Mouse (Mus musculus): Measurements from ENCODE around the gene Gm28539. TPM values are rescaled to one million over a fixed set of nuclear protein-coding genes. Genes with fewer than 3 reads are reported as not detected.

The Gm28539 gene
- 1 to 10 TPM in 2 of 4 experiments, under 1 TPM in 1, not detected in 1; 0.14 to 4.6 (median 2.0) TPM for total RNA-seq (2022)

DNA sequence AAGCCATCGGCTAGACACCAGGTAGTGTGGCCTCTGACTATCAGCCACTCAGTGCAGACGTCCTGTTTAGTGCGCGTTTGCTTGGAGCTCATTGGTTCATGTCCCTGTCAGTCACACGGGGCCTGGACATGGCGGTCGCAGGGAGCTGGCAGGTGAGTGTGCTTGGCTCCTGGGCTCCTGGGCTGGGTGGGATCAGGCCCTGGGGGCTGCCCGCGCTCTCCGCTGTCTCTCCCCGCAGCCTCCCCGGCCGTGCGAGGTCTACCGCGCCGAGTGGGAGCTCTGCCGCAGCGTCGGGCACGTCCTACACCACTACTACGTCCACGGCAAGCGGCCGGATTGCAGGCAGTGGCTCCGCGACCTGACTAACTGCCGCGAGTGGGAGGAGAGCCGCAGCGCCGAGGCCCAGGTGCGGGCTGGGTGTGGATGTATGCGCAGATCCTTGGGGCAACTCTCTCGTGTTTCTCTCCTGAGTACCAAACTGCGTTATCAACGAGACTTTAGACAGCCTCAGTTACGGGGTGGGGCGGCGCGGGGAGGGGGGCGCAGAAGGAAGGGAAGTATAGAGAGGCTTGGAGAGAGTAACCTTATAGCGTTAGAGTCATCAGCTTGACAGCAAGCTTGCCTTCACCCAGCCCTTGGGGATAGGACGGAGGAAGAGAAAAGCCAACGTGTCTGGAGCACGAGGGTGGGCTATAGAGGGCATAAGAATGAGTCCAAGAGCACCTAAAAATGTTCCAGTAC is at the start of gene Gm28539, which contains the start of gene 2510002D24Rik:
Gene Gm28539, plus strand, starts transcription at position 117 of the 741 bp plus-strand sequence.
Gene 2510002D24Rik, plus strand, starts transcription at position 111 of the 741 bp plus-strand sequence.
- peak; percentile 96 for DNase-seq (ENCODE audit: low spot score)

GRCm38 (mm10) chr16:18786652-18787051 is 49.7 kb upstream of the Gm28539 start:
- no peak for DNase-seq (ENCODE audit: low spot score)

GRCm38 (mm10) chr16:18788627-18789406 is 47.6 kb upstream of the Gm28539 start:
- DNase-seq (ENCODE audit: low spot score): no peak

GRCm38 (mm10) chr16:18795223-18795899 is 41.0 kb upstream of the Gm28539 start:
- no peak for DNase-seq (ENCODE audit: low spot score)

GRCm38 (mm10) chr16:18796645-18797044 is 39.7 kb upstream of the Gm28539 start:
- DNase-seq (ENCODE audit: low spot score): no peak

DNA sequence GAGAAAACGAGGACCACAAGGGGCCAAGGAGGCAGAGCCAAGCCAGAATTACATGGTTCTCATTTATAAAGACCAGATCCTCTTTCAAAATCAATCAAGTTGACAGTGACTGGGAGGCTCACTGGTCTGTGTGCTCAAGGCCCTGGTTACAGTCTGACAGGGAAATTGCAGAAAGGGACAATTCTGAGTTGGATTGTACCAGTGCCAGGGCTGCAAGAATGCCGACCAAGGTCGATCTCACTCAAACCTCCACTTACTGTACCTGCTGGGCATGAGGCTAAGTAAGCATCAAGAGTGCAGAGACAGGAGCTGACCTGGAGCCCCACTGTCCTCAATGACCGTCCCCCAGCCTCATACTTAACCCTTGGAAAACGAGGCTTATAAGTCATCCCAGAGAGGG is 38.2 kb upstream of the Gm28539 start:
- no peak for DNase-seq (ENCODE audit: low spot score)

DNA sequence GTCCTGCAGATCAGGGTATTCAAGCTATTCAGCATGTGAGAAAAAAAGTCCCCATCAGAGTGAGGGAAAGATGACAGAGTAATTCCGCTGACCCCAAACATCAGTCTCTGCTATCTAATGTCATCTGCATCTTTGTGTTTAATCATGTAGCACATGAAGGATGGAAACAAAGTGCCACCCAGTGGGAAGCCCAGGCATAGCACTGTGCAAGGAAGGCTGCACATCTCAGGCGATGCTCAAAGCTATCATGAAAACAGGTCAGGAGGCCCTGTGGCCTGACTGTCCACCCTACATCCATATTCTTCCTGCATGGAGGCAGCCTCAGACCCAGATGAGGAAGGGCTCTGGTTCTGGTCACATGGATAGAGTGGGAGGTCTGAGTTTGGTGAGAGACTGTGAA is 37.5 kb upstream of the Gm28539 start:
- peak; percentile 66 for DNase-seq (ENCODE audit: low spot score)

DNA sequence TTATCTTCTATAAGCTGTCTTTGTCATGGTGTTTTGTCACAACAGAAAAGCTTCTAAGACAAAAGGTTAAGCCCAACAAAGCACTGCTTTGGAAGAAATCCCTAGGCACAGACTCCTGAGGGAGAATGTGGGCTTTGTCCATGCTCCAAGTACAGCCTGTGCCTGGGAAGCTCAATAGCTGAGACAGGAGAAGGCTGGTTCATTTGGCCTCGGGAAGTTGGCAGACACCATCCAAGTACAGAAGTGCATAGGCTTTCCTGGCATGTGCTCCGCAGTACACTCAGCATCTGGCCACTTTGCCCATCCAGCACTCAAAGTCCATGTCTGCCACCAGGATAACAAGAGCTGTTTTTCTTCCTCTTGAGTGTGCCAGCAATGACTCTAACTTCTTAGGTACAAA is 30.6 kb upstream of the Gm28539 start:
- no peak for DNase-seq (ENCODE audit: low spot score)

DNA sequence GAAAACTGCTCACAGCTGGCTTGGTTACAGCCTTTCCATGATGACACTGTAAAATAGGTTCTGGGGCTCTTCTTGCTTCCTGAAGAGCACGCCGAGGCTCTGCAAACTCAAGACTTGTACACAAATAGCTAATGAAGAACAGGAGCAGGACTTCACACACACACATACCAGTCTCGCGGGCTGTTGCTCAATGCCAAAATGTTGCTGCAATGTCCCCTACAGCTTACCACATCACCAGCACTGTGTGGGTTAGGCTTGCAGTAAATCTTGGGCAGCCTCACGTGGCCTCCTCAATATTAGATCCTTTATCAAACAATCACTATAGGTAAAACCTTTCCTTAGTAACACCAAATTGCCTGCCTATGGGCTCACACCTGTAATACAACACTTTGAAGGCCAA is 27.4 kb upstream of the Gm28539 start:
- no peak for DNase-seq (ENCODE audit: low spot score)

DNA sequence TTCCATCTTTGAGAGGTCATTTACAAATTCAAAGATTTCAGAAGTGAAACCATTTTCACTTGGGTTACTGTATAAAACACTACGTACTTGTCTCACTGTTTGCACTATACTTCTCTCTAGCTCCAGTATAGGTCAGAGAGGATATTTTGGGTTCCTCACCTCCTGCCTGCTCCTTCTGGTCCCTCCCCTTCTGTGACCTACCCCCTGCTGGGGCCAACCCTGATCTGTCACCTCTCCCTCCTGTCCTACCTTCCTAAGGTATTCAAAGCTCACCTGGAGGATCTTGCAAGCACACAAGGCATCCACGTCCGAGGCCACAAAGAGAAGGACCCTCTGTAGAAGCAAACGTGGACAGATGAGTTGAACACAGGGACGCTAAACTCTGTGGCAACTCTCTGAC is 25.4 kb upstream of the Gm28539 start:
- no peak for DNase-seq (ENCODE audit: low spot score)

- DNase-seq (ENCODE audit: low spot score): peak; percentile 94
Observed at GRCm38 (mm10) chr16:18811468-18812384, 24.7 kb upstream of the Gm28539 start, which contains the start of the genes Ufd1 and Cdc45. TSS of gene Ufd1 (plus strand) at chr16:18811779. TSS of gene Cdc45 (minus strand) at chr16:18811987.

- DNase-seq (ENCODE audit: low spot score): no peak
Observed at GRCm38 (mm10) chr16:18812385-18812910, 23.9 kb upstream of the Gm28539 start.

- no peak for DNase-seq (ENCODE audit: low spot score)
Observed at GRCm38 (mm10) chr16:18822356-18822755, 14.0 kb upstream of the Gm28539 start.

GRCm38 (mm10) chr16:18822925-18823324 is 13.5 kb upstream of the Gm28539 start:
- no peak for DNase-seq (ENCODE audit: low spot score)

- no peak for DNase-seq (ENCODE audit: low spot score)
Observed at GRCm38 (mm10) chr16:18828630-18829029, 7.8 kb upstream of the Gm28539 start.

DNA sequence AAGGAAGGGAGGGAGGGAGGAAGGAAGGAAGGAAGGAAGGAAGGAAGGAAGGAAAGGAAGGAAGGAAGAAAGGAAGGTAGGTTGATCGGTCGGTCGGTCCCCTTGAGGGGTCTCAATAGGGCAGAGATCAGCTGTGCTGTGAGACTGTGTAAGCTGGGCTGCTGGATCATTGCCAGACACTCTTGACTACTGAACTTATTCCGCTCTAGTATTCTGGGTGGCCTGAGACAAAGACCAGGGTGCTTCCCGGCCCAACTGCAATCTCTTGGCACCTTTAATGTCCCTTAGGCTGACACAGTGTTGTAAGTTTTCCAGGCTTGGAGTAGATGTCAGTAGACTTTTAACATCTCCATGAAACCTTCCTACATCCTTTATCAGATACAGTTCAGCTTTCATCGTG is 7.3 kb upstream of the Gm28539 start:
- DNase-seq (ENCODE audit: low spot score): no peak

DNA sequence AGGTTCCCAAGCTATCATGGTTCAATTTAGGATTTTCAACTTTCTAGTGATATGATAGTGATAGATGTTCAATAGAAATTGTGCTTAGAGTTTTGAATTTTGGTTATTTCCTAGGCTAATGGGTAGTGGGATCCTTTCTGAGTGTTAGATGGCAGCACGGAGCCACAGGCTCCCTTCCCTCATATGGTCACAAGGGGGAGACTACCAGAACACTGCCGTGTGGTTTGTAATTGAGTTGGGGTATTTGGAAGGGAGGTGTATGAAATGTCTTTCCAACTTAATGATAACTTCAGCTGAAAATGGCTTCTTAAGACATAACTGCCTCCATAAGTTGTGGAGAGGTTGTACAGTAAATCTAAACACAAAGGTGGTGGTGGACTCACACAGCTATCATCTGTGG is 2.9 kb upstream of the Gm28539 start:
- DNase-seq (ENCODE audit: low spot score): no peak

- DNase-seq (ENCODE audit: low spot score): no peak
Observed at GRCm38 (mm10) chr16:18836073-18836467, 314 bp upstream of the Gm28539 start.

DNA sequence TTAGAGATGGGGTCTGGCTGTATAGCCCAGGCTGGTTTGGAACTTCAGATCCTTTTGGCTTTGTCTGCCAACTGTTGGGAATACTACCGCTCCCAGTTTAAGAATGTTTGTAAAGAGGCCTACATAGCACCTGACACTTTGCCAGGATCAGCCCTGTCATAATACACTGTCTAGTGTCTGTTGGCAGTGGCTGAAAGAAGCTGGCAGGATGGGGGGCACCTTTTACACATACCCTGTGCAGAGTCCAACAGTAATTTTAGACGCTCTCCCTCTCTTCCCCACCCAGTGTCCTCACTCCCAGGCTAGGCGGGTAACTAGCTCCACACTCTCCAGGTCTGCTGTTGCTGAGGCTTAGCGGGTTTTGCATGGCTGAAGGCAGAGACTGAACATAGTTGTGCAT is 2.0 kb downstream of the Gm28539 start:
- DNase-seq (ENCODE audit: low spot score): peak; percentile 26

DNA sequence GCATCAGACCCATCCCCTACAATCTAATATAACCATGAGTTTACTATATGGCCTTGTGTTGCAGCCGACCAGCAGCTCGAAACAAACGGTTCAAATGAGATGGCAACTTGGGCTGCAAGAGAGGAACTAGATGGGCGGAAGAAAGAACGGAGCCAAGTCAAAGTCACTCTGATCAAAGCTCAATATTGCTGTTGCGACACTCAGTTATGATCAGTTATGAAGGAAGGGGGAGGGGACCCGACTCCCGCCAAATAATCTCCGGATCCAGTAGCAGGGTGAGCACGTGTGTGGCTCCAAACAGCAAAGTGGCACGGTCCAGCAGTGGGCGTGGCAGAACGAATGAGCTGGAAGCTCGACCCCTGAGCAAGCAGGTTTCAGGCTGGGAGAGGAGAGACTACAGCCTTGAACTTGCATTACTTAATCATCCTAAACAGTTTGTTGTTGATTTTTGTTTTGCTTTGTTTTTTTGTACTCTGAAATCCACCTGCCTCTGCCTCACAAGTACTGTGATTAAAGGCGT is 10.0 kb downstream of the Gm28539 start:
- DNase-seq (ENCODE audit: low spot score): no peak
